Mouse (Mus musculus): Measurements from ENCODE around the gene Coro1c.

The Coro1c gene

GRCm38 (mm10) chr5:113825558-113825957 lies 83.0 kb downstream of the Coro1c start:
- DNase-seq, result no peak

GRCm38 (mm10) chr5:113824228-113824627 lies 84.3 kb downstream of the Coro1c start:
- no peak for DNase-seq

GRCm38 (mm10) chr5:113818572-113818971 lies 90.0 kb downstream of the Coro1c start:
- DNase-seq, result no peak

DNA sequence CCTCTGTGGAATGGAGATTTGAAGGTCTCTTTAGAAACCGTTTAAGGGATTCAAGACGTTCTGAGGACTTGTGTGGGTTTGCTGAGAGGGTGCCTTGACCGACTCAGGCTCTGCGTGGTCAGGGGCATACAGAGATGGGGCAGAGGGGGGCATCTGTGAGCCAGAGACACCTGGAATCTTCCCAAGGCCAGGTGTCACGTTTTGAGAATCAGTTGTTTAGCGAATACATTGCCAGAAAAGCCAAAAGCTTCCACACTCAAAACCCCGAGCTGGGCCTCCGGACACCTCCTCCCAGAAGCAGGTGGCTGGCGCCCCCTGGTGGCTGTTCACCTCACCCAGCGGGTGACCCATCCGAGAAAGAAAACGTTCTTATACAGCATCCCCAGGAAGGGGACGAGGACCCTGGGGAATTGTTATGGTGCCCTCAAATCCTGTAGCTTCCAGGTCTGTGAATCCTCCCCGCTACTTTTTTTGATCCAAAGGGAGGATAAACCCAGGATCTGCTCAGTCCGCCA lies 92.9 kb downstream of the Coro1c start:
- DNase-seq, result peak; percentile 44 to 92

DNA sequence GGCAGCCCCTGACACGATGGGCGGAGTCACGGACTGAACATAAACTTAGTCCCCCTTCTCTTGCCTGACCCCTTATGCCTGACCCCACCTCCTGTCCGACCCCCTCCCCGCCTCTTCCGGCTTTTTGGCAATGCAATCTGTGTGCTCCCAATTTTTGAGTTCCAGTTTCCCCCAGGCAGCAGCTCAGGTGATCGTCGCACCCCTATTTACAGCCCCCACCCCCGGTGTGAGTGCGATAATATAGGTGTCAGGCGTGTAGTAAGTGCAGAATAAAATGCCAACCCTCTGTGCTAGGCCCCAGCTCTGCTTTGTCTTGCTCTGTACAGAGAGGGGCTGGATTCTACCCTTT lies 93.5 kb downstream of the Coro1c start:
- DNase-seq, result no peak

GRCm38 (mm10) chr5:113814111-113815040 lies 94.2 kb downstream of the Coro1c start:
- no peak for DNase-seq

- peak in 1 of 2 experiments; percentile 52 for DNase-seq
Observed at GRCm38 (mm10) chr5:113813608-113814007, 95.0 kb downstream of the Coro1c start.

GRCm38 (mm10) chr5:113812638-113813037 lies 95.9 kb downstream of the Coro1c start:
- DNase-seq, result no peak

DNA sequence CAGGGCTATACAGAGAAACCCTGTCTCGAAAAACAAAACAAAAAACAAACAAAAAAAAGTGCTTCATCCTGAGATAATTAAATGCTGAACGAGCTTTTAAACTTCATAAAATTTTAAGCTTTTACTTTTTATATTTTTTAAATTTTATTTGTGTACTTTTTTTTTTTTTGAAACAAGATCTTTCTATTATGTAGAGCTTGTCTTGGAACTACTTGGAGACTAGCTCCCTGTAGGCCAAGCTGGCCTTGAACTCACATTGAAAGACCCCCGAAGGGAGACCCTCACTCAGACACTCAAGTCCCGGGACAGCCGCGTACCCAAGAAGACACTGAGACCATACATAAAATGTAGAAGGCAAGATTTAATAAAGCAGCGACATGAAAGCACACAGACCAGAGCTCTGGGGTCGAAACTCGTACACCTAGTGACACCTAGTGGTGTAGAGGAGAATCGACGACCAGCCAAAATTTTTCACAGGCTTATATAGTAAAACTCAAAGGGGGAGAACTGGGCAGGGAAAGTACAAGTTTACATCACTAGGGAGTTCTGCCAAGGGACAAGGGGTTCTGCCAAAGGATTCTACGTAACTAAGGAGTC lies 96.6 kb downstream of the Coro1c start:
- peak in 1 of 2 experiments; percentile 48 for DNase-seq

- no peak for DNase-seq
Observed at GRCm38 (mm10) chr5:113810111-113810510, 98.4 kb downstream of the Coro1c start.

GRCm38 (mm10) chr5:113808177-113808576 lies 100.4 kb downstream of the Coro1c start:
- no peak for DNase-seq

GRCm38 (mm10) chr5:113807712-113808111 lies 100.8 kb downstream of the Coro1c start:
- no peak for DNase-seq

GRCm38 (mm10) chr5:113806414-113806813 lies 102.1 kb downstream of the Coro1c start:
- no peak for DNase-seq

- DNase-seq, result no peak
Observed at GRCm38 (mm10) chr5:113805301-113805700, 103.3 kb downstream of the Coro1c start.

DNA sequence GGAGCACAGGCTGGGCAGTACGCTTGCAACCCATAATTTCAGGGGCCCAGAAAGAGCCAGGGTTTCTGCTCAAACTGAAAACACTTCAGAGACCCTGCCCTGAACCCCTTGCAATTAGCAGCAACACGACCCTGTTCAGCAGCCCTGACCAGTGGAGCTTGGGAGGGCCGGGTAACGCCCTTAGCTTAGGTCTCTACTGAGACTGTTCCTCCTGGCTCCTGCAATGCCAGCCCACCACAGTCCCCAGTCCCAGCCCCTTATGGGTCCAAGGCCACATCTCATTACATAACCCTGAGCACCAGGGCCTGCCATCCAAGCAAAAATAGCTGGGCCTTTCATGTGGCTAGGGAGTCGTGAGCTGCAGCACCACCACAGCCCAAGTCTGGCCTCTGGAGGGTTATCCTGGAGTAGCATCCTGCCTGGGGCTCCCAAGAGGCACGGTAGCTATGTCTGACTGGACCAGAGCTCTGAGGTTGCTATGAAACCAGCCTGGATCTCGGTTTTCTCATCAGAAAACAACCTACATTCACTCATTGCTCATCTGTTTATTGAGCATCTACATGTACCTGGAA lies 104.1 kb downstream of the Coro1c start:
- no peak for DNase-seq

GRCm38 (mm10) chr5:113800280-113800679 lies 108.3 kb downstream of the Coro1c start, which contains the start of gene Tmem119:
Tmem119 (minus strand) TSS chr5:113800516.
- DNase-seq, result peak; percentile 49 to 64

- no peak for DNase-seq
Observed at GRCm38 (mm10) chr5:113799691-113800090, 108.9 kb downstream of the Coro1c start.

GRCm38 (mm10) chr5:113798525-113798924 lies 110.0 kb downstream of the Coro1c start:
- no peak for DNase-seq

DNA sequence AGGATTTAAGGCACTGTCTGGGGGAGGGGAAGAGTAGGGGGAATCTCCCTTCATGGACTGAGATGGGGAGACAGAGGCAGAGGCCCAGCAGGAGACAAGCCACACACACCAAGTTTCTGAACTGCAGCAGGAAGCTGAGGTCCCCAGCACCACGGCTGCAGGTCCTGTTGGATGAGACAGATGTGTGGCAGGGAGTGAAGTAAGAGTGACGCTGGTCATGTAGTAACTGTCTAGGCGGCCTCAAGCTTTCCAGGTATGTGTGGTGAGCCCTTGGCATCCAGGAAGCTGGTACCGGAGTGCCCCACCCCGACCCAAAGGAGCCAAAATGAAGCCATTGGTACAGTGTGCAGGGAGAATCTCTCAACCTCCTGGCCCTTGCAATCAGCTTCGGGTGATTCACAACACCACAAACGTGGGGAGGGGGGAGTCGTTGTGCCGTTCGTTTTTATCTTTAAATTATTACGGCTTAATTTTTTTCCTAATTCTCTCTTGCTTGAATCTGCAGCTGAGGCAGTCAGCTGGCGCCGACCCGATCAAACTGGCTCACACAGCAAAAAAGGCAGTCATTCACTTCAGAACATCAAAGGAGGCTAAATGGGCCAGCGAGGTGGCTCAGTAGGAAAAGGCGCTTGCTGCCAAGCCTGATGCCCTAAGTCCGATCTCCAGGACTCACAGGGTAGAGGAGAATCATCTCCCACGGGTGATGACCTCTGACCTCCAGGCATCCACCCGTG lies 111.2 kb downstream of the Coro1c start:
- DNase-seq, result no peak

DNA sequence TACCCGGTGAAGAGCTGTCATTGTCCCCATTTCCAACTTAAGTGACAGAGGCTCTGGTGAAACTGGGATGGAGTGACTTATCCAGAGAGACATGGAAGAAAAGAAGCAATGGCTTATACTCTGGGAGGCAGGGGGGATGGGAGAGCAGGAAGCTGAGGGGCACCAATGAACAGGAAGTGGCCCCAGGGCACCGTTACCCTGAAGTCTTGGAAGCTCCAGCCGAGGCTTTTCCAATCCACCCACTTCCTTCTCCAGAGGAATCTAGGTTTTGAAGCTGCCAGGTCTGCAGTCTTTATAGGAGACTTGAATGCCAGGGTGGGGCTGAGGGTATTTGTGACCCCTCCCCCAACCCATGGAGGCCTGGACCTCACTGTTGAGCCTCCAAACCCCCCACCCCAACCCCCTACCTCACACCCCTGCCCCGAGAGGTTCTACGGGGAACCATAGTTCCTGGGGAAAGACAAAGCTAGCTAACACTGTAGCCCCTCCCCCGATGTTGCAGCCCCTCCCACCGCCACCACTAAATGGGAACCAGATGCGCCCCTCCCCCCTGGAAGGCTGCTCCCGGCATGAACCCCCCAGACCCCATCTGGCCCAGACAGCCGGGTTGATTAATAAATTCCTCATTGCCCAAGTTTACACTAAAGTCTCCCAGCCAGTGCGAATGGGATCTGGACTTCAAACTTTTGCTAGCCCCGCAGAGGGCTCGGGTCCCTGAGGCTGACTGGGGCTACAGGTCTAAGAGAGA lies 112.0 kb downstream of the Coro1c start:
- DNase-seq, result peak in 1 of 2 experiments; percentile 46
